Mouse (Mus musculus) cerebellum, adult 9-10 months (tissue): ENCODE measurements around the gene Mmachc.
"Not testable (repeated sequence)": the region's sequence is repeated elsewhere in the genome, so short reads cannot be mapped to it uniquely, and the experiment has no call there.

Experiments used
- DNase-seq: peaks from one replicate; pipeline ENCODE4 v3.0.0; 2022

Mmachc gene

DNA sequence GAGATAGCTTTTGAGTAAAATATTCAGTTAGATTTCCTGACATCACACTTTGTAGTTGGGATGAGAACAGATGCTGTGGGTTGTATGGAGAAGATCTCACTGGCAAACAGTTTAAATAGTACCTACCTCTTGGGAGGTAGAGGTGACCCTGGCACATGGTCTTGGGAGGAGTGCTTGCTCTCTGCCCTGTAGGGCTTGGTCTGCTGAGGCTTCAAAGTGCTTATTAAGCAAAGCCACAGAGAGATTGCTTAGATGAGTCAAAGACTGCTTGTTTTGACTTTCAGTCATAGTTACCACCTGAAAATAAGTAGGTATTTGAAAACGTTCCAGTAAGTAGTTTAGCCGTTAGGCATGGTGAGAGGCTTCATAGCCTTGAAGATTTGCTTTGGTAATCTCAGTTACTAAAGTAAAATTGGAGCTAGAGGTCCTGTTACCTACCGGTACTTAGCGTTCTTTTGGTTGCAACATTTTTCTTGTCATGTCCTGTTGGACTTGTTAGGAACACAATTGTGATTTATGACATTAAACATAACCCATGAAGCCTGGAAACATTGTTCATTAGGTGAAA is 18.8 kb downstream of the Mmachc start:
- no peak for DNase-seq

DNA sequence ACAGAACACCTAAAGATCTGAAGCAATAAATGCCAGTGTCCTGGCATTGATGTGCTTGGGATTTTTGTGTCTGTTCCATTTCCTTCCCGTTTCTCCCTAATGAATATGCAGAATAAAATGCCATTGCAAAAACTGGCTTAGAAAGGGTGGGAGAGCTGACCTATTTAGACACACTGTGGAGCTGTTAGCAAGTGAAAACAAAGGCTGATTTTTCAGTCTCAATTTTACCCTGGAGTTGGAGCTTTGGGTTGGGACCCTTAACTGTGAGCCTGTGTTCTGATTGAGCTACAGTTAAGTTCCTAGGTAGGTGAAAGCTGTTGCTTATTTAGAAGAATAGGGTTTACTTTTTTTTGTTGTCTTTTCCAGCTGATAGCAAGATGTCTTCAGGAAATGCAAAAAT is 21.2 kb downstream of the Mmachc start:
- DNase-seq = no peak

DNA sequence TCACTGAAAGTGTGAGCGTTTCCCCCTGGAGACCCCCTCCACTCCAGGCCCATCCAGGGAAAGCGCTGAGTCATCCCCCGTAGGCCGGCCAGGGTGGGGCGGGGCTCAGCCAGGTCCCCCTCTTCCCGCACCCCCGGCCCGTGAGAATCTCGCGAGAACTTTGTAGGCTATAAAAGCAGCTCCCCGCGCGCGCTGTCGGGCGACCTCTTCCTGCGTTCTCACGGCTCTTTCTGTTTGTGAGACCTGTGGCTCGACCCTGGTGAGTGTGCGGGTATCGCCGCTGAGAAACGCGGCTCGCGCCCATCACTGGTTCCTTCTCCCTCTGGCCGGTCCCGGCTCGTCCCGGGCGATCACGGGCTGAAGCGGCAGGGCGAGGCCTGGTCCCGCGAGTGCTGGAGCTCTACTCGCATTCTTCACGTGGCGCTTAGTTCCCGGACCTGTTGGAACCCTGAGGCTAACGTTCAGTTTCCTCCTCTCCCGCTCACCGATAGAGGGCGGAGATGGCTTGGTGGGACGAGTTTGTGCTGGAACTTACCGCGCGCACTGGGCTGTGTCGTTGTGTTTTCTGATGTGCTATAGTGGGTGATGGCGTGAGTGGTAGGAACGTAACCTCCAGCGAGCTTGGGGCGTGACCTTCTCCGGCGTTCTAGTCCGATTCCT is 22.7 kb downstream of the Mmachc start, which contains the start of gene Prdx1:
Gene Prdx1 (plus strand): TSS at position 143 of the 660 bp plus-strand sequence.
- peak; percentile 91 for DNase-seq

GRCm38 (mm10) chr4:116684665-116685064 is 23.5 kb downstream of the Mmachc start:
- DNase-seq = no peak

GRCm38 (mm10) chr4:116683957-116684356 is 24.2 kb downstream of the Mmachc start:
- DNase-seq = no peak

DNA sequence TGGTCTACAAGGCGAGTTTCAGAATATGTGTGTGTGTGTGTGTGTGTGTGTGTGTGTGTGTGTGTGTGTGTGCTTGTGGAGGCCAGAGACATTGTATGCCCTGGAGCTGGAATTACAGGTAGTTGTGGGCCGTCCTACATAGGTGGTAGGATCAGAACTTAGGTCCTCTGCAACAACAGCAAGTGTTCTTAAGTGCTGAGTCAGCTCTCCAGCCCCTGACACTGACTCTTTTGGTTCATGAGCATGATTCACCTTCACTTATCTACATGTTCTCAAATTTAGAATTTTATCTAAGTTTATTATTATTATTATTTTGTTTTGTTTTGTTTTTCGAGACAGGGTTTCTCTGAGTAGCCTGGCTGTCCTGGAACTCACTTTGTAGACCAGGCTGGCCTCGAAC is 27.7 kb downstream of the Mmachc start:
- not testable (repeated sequence) for DNase-seq

GRCm38 (mm10) chr4:116679141-116679540 is 29.1 kb downstream of the Mmachc start:
- DNase-seq = no peak

DNA sequence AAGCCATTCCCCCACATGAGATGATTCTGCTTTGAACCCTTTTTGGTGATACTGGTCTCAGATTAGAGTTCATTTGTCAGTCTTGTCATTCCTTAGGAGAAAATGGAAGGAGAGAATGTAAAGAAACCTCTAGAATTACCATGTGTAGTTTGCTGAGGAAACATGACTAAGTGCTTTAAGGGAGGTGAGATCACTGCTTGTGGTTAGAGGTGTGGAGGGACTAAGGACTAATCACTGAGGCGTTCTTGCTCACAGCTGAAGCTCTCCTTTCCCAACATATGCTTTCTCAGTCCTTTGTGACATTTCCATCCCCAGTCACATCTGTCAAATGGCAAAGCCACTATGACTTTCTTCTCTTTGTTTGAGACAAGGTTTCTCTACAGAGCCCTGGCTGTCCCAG is 30.4 kb downstream of the Mmachc start:
- no peak for DNase-seq

DNA sequence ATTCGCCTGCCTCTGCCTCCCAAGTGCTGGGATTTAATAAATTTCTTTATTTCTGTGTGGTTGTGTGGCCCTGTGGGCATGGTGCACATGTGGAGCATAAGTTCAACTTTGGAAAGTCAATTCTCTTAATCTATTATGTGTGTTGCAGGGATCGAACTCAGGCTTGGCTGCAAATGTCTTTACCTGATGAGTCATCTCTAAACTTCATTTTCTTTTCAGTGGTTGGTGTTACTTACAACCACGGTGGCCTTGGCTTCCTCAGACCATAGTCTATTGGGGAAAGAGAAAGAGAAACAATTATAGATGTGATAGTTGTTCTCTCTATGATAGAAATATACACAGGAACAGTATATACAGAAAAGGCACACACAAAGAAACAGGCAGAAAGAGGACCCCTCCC is 32.2 kb downstream of the Mmachc start:
- DNase-seq = no peak

DNA sequence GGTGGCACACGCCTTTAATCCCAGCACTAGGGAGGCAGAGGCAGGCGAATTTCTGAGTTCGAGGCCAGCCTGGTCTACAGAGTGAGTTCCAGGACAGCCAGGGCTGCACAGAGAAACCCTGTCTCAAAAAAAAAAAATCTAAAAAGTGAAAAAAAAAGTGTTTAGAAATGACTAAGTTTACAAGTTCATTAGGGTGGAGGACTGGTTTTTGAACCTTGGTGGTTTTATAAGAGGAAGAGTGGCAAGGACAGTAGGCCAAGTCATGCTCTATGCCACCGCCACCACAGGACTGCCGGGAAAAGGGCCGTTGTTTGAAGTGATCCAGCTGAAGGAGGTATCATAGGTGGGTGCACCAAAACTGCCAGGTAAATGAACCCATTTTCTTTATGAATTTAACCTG is 33.4 kb downstream of the Mmachc start:
- DNase-seq = not testable (repeated sequence)

- DNase-seq = no peak
Observed at GRCm38 (mm10) chr4:116672785-116673184, 35.4 kb downstream of the Mmachc start.

DNA sequence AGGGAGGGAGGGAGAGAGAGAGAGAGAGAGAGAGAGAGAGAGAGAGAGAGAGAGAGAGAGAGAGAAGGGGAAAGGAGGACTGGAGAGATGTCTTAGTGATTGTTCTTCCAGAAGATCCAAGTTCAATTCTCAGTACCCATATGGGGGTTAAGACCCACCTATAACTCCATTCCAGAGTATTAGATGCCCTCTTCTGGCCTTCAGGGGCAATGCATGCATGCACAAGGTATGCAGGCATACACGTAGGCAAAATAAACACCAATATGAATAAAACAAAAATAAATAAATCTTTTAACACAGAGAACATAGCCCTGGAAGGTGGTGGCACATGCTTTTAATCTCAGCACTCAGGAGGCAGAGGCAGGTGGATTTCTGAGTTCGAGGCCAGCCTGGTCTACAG is 38.9 kb downstream of the Mmachc start:
- no peak for DNase-seq

DNA sequence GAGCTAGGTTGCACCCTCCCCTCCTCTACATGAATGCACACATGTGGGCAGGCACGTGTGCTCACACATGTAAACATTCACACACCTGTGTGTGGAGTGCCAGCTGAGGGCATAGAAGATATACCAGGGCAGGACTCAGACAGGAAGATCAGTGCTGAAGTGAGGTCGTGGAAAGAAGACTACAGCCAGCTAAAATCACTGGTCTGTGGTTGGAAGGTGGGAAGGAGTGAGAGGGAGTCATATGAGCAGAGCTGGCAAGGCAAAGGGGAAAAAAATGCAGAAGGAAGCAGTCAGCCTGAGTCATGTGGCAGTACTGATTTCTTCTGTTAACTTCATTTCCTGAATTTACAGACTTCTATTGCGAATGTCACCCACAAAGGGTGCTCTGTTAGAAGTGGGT is 40.1 kb downstream of the Mmachc start:
- DNase-seq = no peak

DNA sequence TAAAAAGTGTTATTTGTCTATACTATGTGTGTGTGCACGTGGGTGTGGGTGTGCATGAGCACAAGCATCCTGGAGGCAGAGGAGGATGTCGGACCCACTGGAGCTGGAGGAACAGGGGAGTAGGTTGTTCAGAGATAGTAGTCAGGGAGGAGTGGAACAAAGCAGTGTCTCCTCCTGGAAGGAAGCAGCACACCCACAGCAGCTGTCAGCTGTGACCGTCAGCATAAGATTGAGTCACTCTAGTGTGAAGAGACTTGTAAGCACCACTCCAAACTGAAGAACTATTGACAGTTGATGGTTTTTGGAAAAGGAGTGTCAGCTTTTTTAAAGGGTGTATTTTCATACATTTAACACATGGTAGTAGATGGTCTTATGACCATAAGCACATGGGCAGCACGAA is 41.6 kb downstream of the Mmachc start:
- DNase-seq = no peak

DNA sequence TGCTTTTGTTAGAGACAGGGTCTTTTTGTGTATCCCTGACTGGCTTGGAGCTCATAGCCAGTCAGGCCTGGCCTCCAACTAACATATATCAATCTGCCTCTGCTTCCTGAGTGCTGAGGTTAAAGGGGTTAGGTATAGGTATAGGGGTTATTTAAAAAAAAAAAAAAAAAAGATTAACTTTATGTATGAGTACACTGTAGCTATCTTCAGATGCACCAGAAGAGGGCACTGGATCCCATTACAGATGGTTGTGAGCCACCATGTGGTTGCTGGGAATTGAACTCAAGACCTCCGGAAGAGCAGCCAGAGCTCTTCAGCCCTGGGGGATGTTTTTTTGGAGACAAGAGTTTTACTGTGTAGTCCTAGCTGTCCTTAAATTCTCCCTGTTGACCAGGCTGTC is 46.2 kb downstream of the Mmachc start:
- no peak for DNase-seq

DNA sequence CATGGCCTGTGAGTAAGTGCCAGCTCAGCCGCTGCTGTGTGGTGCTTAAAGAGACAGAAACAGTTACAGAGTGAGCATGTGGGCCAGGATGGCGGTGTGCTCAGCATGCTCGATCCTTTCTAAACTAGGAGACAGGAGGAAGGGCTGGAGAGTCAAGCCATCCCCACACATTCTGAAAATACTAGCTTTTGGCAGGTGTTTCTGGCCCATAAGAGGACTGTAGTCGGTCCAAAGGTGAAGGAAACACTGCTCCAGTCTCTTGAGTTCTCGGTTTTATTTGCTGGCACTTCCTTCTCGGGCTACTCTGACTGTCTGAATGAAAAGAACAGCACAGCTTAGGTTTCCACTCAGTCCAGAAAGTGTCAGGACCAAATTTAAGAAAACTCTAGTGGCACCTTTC is 47.4 kb downstream of the Mmachc start:
- no peak for DNase-seq

DNA sequence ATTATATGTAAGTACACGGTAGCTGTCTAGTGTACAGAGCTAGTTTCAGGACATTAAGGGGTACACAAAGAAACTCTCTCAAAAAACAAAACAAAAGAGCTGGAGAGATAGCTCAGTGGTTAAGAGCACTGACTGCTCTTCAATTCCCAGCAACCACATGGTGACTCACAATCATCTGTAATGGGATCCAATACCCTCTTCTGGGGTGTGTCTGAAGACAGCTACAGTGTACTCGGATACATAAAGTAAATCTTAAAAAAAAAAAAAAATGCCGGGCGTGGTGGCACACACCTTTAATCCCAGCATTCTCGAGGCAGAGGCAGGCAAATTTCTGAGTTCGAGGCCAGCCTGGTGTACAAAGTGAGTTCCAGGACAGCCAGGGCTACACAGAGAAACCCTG is 48.3 kb downstream of the Mmachc start:
- not testable (repeated sequence) for DNase-seq

DNA sequence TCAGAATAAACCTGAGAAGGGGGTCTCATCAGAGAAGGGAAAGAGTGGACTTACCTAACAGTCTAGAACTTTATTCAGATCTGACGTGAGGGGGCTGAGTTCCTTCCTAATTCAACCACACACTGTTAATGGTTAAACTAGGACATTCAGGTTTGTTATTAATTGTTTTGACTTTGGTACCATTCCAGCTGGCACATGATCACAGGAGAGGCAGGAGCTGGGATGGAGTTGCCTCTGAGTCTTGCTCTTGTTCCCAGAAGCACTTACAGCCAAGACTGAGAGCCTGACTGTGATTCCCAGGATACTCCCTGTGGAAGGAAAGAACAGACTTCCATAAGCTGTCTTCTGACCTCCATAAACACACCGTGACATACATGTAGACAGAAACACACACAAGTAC is 48.7 kb downstream of the Mmachc start:
- DNase-seq = no peak

GRCm38 (mm10) chr4:116657971-116658370 is 50.2 kb downstream of the Mmachc start:
- DNase-seq = no peak

DNA sequence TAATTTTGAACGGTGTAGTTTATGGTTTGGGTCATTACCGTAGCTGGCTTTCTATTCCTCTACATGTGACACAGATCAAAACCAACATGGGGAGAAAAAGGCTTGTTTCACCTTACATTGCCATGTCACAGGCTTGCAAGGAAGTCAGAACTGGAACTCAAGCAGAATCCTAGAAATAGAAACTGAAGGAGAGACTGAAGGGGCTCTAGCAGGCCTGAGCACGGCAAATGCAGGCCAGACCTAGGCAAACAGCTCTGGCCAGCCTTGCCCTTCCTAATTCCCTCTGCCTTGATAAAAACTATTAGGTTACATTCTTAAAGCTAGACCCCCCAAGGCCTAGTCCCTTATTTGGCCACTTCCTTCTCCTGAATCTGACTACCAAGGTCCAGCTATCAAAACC is 52.5 kb downstream of the Mmachc start:
- DNase-seq = no peak

GRCm38 (mm10) chr4:116655100-116655499 is 53.1 kb downstream of the Mmachc start:
- DNase-seq = no peak

DNA sequence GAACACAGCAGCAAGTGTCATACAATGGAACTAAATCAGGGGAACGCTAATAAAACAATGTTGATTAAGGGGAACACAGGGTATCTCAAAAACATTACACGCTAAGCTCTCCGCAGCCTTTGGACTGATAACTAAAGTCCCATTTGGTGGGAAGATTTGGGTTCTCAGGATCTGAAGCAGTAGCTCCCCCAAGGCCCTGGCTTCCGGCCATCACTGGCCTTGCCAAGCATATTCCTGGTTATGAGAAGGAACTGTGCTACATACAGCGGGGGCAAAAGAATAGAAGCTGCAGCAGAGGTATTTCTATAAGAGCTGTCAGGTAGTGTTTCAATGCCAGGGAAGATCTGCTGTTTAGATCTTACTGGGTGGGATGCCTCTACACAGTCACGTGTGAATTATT is 55.0 kb downstream of the Mmachc start:
- DNase-seq = no peak
